Mouse (Mus musculus): ENCODE data around the gene Dvl1.

DNA sequence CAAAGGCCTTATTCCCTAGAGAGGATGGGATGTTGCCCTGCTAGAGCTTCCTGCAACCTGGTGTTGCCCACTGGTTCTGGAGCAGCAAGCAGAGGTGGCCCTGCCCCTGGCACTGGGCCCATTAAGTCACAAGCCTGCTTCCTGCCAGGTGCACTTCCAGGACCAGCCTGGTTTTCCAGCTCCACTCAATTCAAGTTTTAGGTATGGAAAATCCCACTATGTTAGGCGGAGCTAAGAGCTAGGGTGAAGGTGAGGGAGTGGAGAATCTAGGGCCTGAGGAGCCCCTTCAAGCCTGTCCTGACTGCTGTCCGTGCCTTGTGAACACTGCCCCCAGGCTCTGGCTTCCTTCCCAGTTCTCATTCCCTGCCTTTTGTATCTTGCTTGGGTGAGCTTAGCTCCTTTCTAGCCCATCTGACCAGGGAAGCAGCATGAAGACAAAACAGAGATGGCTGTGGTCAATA, 4.8 kb downstream of the Dvl1 start:
- TF ChIP-seq GATA1 (IDR thresholded peaks at IDR 0.05; ENCODE audit: low read depth, low read length): no peak
- no peak for TF ChIP-seq ZNF384 (IDR thresholded peaks at IDR 0.05; ENCODE audit: low read depth, low read length)
- TF ChIP-seq CTCF (IDR thresholded peaks at IDR 0.05 in 2 of 3, conservative IDR thresholded peaks at IDR 0.05 in 1 of 3; ENCODE audit: control insufficient read depth in 1 of 3, insufficient read depth in 1 of 3, low read depth in 2 of 3, low read length in 3 of 3, poor library complexity in 1 of 3, severe bottlenecking in 1 of 3): no peak

Data from MEL (cell line).